Mouse (Mus musculus) fat pad, adult 2 months (tissue): ENCODE measurements around the gene Arl14.

Experiments
- DNase-seq: peaks from one replicate; pipeline ENCODE4 v3.0.0-alpha.2; 2011; ENCODE audit warnings: low read depth, low spot score; ENCODE audit errors: extremely low read depth

Gene Arl14

GRCm38 (mm10) chr3:69221806-69222501 lies at the start of gene Arl14:
TSS of gene Arl14 (plus strand) at chr3:69222419.
- no peak for DNase-seq

- no peak for DNase-seq
Observed at GRCm38 (mm10) chr3:69175229-69175628, 47.0 kb upstream of the Arl14 start.

- DNase-seq: no peak
Observed at GRCm38 (mm10) chr3:69177168-69177797, 44.9 kb upstream of the Arl14 start.

GRCm38 (mm10) chr3:69177914-69178313 lies 44.3 kb upstream of the Arl14 start:
- DNase-seq: no peak

- no peak for DNase-seq
Observed at GRCm38 (mm10) chr3:69178365-69179004, 43.7 kb upstream of the Arl14 start.

GRCm38 (mm10) chr3:69181531-69181930 lies 40.7 kb upstream of the Arl14 start:
- no peak for DNase-seq

GRCm38 (mm10) chr3:69182225-69182624 lies 40.0 kb upstream of the Arl14 start:
- no peak for DNase-seq

- DNase-seq: no peak
Observed at GRCm38 (mm10) chr3:69185244-69185643, 37.0 kb upstream of the Arl14 start.

- DNase-seq: no peak
Observed at GRCm38 (mm10) chr3:69186031-69186430, 36.2 kb upstream of the Arl14 start.

- DNase-seq: no peak
Observed at GRCm38 (mm10) chr3:69186643-69187042, 35.6 kb upstream of the Arl14 start.

GRCm38 (mm10) chr3:69192995-69193394 lies 29.2 kb upstream of the Arl14 start:
- DNase-seq: no peak

GRCm38 (mm10) chr3:69194496-69194895 lies 27.7 kb upstream of the Arl14 start:
- no peak for DNase-seq

- DNase-seq: no peak
Observed at GRCm38 (mm10) chr3:69195251-69195650, 27.0 kb upstream of the Arl14 start.

- no peak for DNase-seq
Observed at GRCm38 (mm10) chr3:69198098-69198497, 24.1 kb upstream of the Arl14 start.

- no peak for DNase-seq
Observed at GRCm38 (mm10) chr3:69200251-69200650, 22.0 kb upstream of the Arl14 start.

- no peak for DNase-seq
Observed at GRCm38 (mm10) chr3:69201206-69201605, 21.0 kb upstream of the Arl14 start.

- DNase-seq: no peak
Observed at GRCm38 (mm10) chr3:69202876-69203275, 19.3 kb upstream of the Arl14 start.

GRCm38 (mm10) chr3:69205266-69206054 lies 16.8 kb upstream of the Arl14 start:
- no peak for DNase-seq

GRCm38 (mm10) chr3:69206193-69206893 lies 15.9 kb upstream of the Arl14 start:
- no peak for DNase-seq

- no peak for DNase-seq
Observed at GRCm38 (mm10) chr3:69208441-69209309, 13.5 kb upstream of the Arl14 start.
